Mouse (Mus musculus) G1E (cell line): Measurements from ENCODE around the gene Ube2g1.

Source experiments
- CTCF ChIP-seq: IDR thresholded peaks from 2 replicates; pipeline ENCODE4 v1.5.1; 2012; ENCODE audit warnings: low read depth, low read length, inconsistent platforms, mixed read lengths
- GATA1 ChIP-seq: IDR thresholded peaks from 2 replicates; pipeline ENCODE4 v1.6.1; 2012; ENCODE audit warnings: borderline replicate concordance, low read length, inconsistent platforms, mixed read lengths
- GATA2 ChIP-seq: IDR thresholded peaks from 2 replicates; pipeline ENCODE4 v1.6.1; 2012; ENCODE audit warnings: low read depth, low read length, inconsistent platforms, borderline replicate concordance
- TAL1 ChIP-seq: conservative IDR thresholded peaks from 2 replicates; pipeline ENCODE4 v1.6.1; 2012; ENCODE audit warnings: low read depth, low read length, inconsistent platforms, mixed read lengths

DNA sequence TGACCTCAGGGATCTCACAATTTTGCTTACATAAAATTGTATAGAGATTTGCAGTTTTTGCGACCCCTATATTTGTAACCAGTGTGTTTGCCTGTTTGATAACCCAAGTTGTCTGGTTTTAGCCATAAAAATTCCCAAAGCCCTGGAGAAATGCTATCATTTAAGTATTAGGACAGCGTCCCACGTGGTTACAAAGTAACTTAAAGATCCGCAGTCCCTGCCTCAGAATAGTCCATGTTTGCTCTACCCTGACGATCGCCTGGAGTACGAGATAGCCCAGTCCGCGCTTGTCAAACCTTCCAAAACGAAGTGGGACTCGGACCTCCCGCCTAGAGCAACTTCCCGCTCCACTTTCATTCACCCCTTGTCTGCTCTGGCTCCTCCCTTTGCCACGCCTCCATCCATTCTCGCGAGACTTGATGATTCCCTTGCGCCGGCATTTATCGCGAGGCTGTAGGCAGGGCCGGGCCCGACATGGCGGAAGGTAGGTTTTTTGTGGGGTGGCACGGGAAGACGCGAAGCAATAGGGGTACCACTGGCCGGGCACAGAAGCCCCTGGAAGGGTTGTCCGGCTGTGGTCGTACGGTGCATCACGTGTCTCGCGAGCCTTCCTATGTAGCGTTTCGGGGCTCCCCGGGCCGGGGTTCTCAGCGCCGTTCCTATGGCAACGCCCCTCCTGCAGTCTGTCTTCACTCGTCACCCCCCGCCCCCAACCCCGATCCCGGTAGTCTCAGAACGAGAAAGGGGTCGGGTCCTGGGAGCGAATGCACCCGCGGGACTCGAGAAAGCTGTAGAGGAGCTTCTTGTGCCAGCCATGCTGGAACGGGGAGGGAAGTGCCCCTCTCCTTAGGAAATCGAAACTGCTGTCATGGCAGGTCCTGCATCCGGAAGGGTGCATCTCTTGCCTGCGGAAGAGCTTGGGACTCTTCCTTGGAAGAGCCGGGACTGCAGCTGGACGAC, 82.7 kb downstream of the Ube2g1 start, which contains the start of gene Ankfy1:
- TF ChIP-seq CTCF (no peak), GATA1 (no peak), TAL1 (no peak), GATA2 (no peak)
